8 mouse cellular contexts compared by ENCODE assay signal in the genomic region with DNA sequence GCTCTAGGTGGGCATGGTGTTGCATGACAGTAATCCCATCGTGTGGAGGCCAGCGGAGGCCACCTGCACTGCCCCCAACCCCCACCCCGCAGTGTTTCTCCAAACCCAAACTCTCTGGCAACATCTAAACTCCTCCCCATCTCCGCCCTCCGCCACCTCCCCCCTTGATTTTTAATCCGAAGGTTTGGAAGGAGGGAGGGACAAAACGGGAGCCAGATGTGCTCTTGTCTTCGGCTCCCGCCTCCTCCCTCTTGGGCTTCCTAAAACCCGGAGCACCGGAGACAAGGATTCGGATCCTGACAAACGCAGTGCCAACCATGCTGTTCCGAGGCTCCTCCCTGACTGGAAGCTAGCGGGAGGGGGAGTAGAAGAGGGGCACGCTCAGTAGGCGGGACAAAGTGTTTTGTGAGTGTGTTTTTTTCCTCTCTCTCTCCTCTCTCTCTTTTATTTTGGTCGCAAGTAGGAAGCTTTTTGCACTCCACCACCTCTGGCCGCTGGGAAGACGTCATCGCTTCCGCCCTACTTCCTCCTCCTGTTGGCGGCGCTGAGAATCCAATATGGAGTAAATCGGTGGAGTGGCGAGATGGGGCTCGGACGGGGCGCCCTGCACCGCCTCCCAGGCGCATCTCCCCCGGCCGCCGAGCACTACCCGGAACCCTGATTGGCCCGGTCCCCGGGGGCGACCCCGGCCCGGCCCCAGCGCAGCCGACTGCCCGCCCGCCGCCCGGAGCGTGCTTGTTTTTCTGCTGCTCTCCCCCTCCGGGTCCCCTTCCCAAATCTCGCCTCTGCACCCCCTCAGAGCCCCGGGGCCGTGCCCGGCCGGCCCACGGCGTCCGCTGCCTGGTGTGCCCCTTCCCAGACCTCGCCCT. TPM values are rescaled to one million over a fixed set of nuclear protein-coding genes. Genes with fewer than 3 reads are reported as not detected.
DNase-seq lines count a peak whose midpoint lies in the region; ATAC-seq and TF ChIP-seq lines count a peak whose summit lies in the region.

A gene (plus strand): TSS at position 488 of the 869 bp plus-strand sequence.

- TF ChIP-seq POLR2A in heart, adult 2 months (IDR thresholded peaks at IDR 0.05; ENCODE audit: insufficient read depth, low read depth, low read length), result peak; percentile 74

- H3K79me2 ChIP-seq in heart, adult 2 months (replicated peaks; ENCODE audit: control insufficient read depth, insufficient read depth, low read length), result peaks cover 2% of the 10 kb centered on the region

- peak within 1 kb of the TSS; percentile 92 for H3K4me3 ChIP-seq in embryonic facial prominence, embryonic 14.5 days (ENCODE audit: low read depth, low read length)
- peak within 1 kb of the TSS; percentile 86 for H3K4me3 ChIP-seq in heart, adult 2 months
- peak within 1 kb of the TSS; percentile 92 for H3K4me3 ChIP-seq in limb, embryonic 15.5 days

- peak within 1 kb of the TSS; percentile 78 for H3K4me2 ChIP-seq in embryonic facial prominence, embryonic 14.5 days (ENCODE audit: low read depth, low read length)
- H3K4me2 ChIP-seq in limb, embryonic 15.5 days, result peak within 1 kb of the TSS; percentile 68

- intact Hi-C loops in heart, adult 2 months (cut with DNase I), result loop anchor here (2.0 to 5.0 kb wide), 3 partner anchors 63 to 188 kb away; a partner anchor contains a TSS

- TF ChIP-seq CTCF in heart, adult 2 months (IDR thresholded peaks at IDR 0.05), result peak; percentile 57

- peak within 1 kb of the TSS; percentile 96 for H3K27ac ChIP-seq in embryonic facial prominence, embryonic 14.5 days (replicated peaks; ENCODE audit: low read depth, low read length)
- H3K27ac ChIP-seq in heart, adult 2 months, result peak within 1 kb of the TSS; percentile 97
- peak within 1 kb of the TSS; percentile 96 for H3K27ac ChIP-seq in limb, embryonic 15.5 days

- no peaks in the 10 kb centered on the region for H3K27me3 ChIP-seq in embryonic facial prominence, embryonic 14.5 days (replicated peaks; ENCODE audit: control insufficient read depth, insufficient read depth, low read length)
- no peaks in the 10 kb centered on the region for H3K27me3 ChIP-seq in heart, adult 2 months (ENCODE audit: control insufficient read depth, insufficient read depth, low read length)
- H3K27me3 ChIP-seq in limb, embryonic 15.5 days, result no peaks in the 10 kb centered on the region

- H3K9me3 ChIP-seq in embryonic facial prominence, embryonic 14.5 days (ENCODE audit: control insufficient read depth, low read length), result no peaks in the 10 kb centered on the region
- H3K9me3 ChIP-seq in limb, embryonic 15.5 days, result no peaks in the 10 kb centered on the region

- WGBS in embryonic facial prominence, embryonic 14.5 days, result under 1% methylated on average over 42 of the region's 57 CpGs
- WGBS in heart, adult 2 months, result under 1% methylated on average over 57 of the region's 57 CpGs
- WGBS in limb, embryonic 15.5 days, result under 1% methylated on average over 57 of the region's 57 CpGs

- TF ChIP-seq EP300 in heart, adult 2 months (IDR thresholded peaks at IDR 0.05; ENCODE audit: insufficient read depth, low read depth, low read length), result peak; percentile 77

- no peaks in the 10 kb centered on the region for H3K36me3 ChIP-seq in embryonic facial prominence, embryonic 14.5 days (ENCODE audit: control insufficient read depth, insufficient read depth, low read length)
- no peaks in the 10 kb centered on the region for H3K36me3 ChIP-seq in heart, adult 2 months (ENCODE audit: control insufficient read depth, insufficient read depth, low read length)
- H3K36me3 ChIP-seq in limb, embryonic 15.5 days, result no peaks in the 10 kb centered on the region

- peaks cover 11% of the 10 kb centered on the region for H3K4me1 ChIP-seq in embryonic facial prominence, embryonic 14.5 days (ENCODE audit: control insufficient read depth, insufficient read depth, low read length)
- peaks cover 7% of the 10 kb centered on the region for H3K4me1 ChIP-seq in heart, adult 2 months (ENCODE audit: control insufficient read depth, insufficient read depth, low read length)
- H3K4me1 ChIP-seq in limb, embryonic 15.5 days, result peaks cover 12% of the 10 kb centered on the region

- peak within 1 kb of the TSS; percentile 96 for H3K9ac ChIP-seq in embryonic facial prominence, embryonic 14.5 days (ENCODE audit: low read depth, low read length)
- H3K9ac ChIP-seq in heart, adult 2 months (ENCODE audit: low read depth, low read length), result peak within 1 kb of the TSS; percentile 84
- peak within 1 kb of the TSS; percentile 91 for H3K9ac ChIP-seq in limb, embryonic 15.5 days

- peak; percentile 73 for ATAC-seq in embryonic facial prominence, embryonic 14.5 days (ENCODE audit: low read depth)
- peak; percentile 76 for ATAC-seq in limb, embryonic 15.5 days (ENCODE audit: insufficient number of reproducible peaks, low FRiP score, low TSS enrichment, low read depth)

- DNase-seq in 416B (ENCODE audit: low read depth), result peak; percentile 97
- DNase-seq in adrenal gland, postnatal 4 days (ENCODE audit: low spot score in 2 of 2), result peak; percentile 61 to 81
- DNase-seq in embryonic facial prominence, embryonic 14.5 days (ENCODE audit: low spot score), result peak; percentile 99
- DNase-seq in heart, adult 2 months, result peak; percentile 92 to 93
- peak; percentile 93 to 94 for DNase-seq in kidney, adult 8-10 months
- peak; percentile 72 to 75 for DNase-seq in monocyte, adult 2 months (ENCODE audit: low read depth in 1 of 2, low spot score in 2 of 2)
- peak; percentile 70 to 78 for DNase-seq in spleen, postnatal 36 days (ENCODE audit: low spot score in 2 of 2)

RNA-seq across cellular contexts. Expression of the gene that starts here (rescaled TPM):
- 10 to 100 TPM; 49.2 to 50.9 TPM for total RNA-seq in adrenal gland, postnatal 4 days (2021)
- polyA plus RNA-seq in embryonic facial prominence, embryonic 14.5 days (2014; fragmentation: Nextera tagmentation; extraction: Ambion mirVana), result 7.7 and 8.7 TPM in 2 replicates
- 10 to 100 TPM; 22.0 to 22.1 TPM for total RNA-seq in heart, adult 2 months (2021)
- 18.5 and 20.6 TPM in 2 replicates for polyA plus RNA-seq in heart, adult 2 months (2012; rRNA removed)
- polyA plus RNA-seq in limb, embryonic 15.5 days (2015; fragmentation: Nextera tagmentation; extraction: Ambion mirVana), result 7.1 and 8.9 TPM in 2 replicates

Comparison
In these comparisons a context has a peak if more than half of its experiments do, and no peak if none do; other contexts are left out.
1. Peak in every context shown above with its lines: DNase-seq, ATAC-seq, H3K4me3 ChIP-seq and H3K27ac ChIP-seq.